Mouse (Mus musculus): ENCODE data around the gene Kremen1. TPM values are rescaled to one million over a fixed set of nuclear protein-coding genes. Genes with fewer than 3 reads are reported as not detected.

Gene Kremen1
- polyA plus RNA-seq, 1 experiment, result 9.4 TPM

DNA sequence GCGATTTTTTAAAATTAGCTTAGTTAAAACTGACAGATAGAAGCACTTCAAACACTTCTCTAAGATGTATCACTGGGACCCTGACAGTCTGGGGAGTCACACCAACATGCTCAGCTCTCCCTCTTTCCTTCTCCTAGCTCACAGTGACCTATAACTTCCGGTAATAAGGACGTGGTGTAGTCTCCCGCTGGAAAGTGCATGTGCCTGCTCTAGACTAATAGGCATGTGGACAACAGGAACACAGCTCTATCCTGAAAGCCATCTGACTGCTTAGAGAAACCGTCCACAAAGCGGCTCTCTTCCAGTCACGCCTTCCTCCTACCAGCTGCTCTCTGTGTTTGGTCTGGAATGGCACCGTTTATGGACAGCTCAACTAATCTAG is 16.6 kb downstream of the Kremen1 start:
- H3K4me1 ChIP-seq (ENCODE audit: control insufficient read depth, insufficient read depth, insufficient read length), result no peaks in the 10 kb centered on the region
- no peak overlapping the region for H3K27ac ChIP-seq (ENCODE audit: insufficient read depth, low read length)
- DNase-seq (ENCODE audit: low read depth in 1 of 2, low spot score in 2 of 2), result no peak
- no peaks in the 10 kb centered on the region for H3K27me3 ChIP-seq (ENCODE audit: control insufficient read depth, insufficient read depth, low read length)
- no peak overlapping the region for H3K4me3 ChIP-seq (ENCODE audit: extremely low read depth, insufficient read depth, insufficient read length)
- 75% methylated on average over 8 of the region's 8 CpGs for WGBS
- H3K36me3 ChIP-seq (ENCODE audit: control insufficient read depth, insufficient read depth, low read length), result peaks cover 4% of the 10 kb centered on the region; the same call in 1 of the 2 replicates
- TF ChIP-seq POLR2A (IDR thresholded peaks at IDR 0.05; ENCODE audit: low read depth, low read length) (no peak), CTCF (IDR thresholded peaks at IDR 0.05; ENCODE audit: extremely low read depth, insufficient read depth, insufficient read length, insufficient replicate concordance) (no peak)

DNA sequence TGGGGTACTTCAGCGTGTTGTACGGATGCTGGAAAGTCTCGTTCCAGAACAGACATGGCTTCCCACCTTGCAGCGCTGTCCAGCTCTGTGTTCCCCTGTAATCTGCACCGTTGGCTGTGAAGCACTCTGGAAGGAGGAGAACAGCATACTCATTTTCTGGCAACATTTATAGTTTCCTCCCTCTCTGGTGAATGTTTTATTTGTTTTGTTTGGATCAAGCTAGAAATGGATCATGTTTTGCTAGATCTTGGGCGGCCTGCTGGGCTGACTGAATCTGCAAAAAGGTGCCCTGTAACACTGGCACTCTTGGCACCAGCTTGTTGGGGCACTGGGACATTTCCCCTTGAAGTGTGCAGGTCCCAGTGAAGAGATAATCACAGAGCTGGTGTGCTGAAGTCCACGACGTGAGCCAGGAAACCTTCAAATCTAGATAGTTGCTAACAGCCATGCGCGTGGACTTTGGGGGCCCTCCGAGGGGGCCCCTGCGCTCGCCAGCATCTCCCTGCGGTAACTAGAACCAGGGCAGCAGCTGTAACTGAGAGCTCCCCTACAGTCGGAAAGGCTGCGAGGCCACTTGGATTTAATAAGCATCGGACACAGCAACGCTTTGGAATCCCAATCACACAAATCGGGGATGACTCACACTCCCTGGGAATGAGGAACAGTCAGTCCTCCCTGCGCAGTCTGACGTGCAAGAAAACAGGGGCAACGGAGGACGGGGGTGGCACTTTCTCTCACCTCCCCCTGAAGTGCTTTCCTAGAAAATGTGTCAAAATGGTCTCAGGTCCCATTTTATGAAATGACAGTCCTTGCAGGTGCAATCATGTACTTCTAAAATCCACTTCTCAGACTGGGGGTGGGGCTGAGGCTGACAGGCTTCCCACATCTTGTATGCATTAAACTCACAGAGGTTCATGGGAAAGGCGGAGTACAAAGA is 17.3 kb downstream of the Kremen1 start:
- H3K4me3 ChIP-seq (ENCODE audit: extremely low read depth, insufficient read depth, insufficient read length), result no peak overlapping the region
- no peak for TF ChIP-seq POLR2A (IDR thresholded peaks at IDR 0.05; ENCODE audit: low read depth, low read length)
- no peak for TF ChIP-seq CTCF (IDR thresholded peaks at IDR 0.05; ENCODE audit: extremely low read depth, insufficient read depth, insufficient read length, insufficient replicate concordance)
- H3K36me3 ChIP-seq (ENCODE audit: control insufficient read depth, insufficient read depth, low read length), result peaks cover 4% of the 10 kb centered on the region; the same call in 1 of the 2 replicates
- H3K4me1 ChIP-seq (ENCODE audit: control insufficient read depth, insufficient read depth, insufficient read length), result no peaks in the 10 kb centered on the region
- H3K27me3 ChIP-seq (ENCODE audit: control insufficient read depth, insufficient read depth, low read length), result no peaks in the 10 kb centered on the region
- 80% methylated on average over 24 of the region's 24 CpGs for WGBS
- DNase-seq (ENCODE audit: low read depth in 1 of 2, low spot score in 2 of 2), result no peak
- no peak overlapping the region for H3K27ac ChIP-seq (ENCODE audit: insufficient read depth, low read length)

DNA sequence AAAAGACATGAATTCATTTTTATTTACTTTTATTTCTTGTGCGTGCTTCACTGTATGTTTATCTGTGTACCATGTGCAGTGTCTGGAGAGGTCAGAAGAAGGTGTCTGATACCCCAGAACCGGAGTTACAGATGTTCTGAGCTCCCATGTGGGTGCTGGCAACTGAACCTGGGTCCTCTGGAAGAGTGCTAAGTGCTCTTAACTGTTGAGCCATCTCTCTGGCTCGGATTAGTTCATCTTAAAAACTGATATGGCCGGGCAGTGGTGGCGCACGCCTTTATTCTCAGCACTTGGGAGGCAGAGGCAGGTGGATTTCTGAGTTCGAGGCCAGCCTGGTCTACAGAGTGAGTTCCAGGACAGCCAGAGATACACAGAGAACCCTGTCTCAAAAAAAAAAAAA is 18.1 kb downstream of the Kremen1 start:
- H3K4me3 ChIP-seq (ENCODE audit: extremely low read depth, insufficient read depth, insufficient read length), result no peak overlapping the region
- H3K4me1 ChIP-seq (ENCODE audit: control insufficient read depth, insufficient read depth, insufficient read length), result no peaks in the 10 kb centered on the region
- TF ChIP-seq POLR2A (IDR thresholded peaks at IDR 0.05; ENCODE audit: low read depth, low read length), result no peak
- no peak for TF ChIP-seq CTCF (IDR thresholded peaks at IDR 0.05; ENCODE audit: extremely low read depth, insufficient read depth, insufficient read length, insufficient replicate concordance)
- H3K27ac ChIP-seq (ENCODE audit: insufficient read depth, low read length), result no peak overlapping the region
- no peak for DNase-seq (ENCODE audit: low read depth in 1 of 2, low spot score in 2 of 2)
- no peaks in the 10 kb centered on the region for H3K27me3 ChIP-seq (ENCODE audit: control insufficient read depth, insufficient read depth, low read length)
- H3K36me3 ChIP-seq (ENCODE audit: control insufficient read depth, insufficient read depth, low read length), result peaks cover 4% of the 10 kb centered on the region; the same call in 1 of the 2 replicates
- WGBS, result 92% methylated on average over 7 of the region's 7 CpGs

DNA sequence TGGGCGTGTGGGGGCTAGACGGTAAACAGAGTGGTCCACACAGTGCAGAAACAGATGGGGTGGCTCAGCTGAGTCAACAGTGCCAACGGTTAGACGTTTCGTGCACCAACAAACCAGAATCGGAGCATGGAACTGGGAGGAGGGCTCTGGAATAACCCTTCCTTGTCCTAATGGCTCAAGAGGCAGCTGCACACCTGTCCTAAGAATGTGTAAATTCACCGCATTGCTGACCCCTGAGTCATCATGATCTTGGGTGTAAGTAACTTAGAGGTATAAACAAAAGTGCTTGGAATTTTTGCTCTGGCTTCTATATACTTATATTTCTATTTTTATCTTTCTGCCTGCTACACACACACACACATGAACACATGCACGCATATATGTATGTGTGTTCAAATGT is 19.2 kb downstream of the Kremen1 start:
- Histone ChIP-seq H3K27ac (ENCODE audit: insufficient read depth, low read length) (no peak overlapping the region), H3K27me3 (ENCODE audit: control insufficient read depth, insufficient read depth, low read length) (no peaks in the 10 kb centered on the region), H3K36me3 (ENCODE audit: control insufficient read depth, insufficient read depth, low read length) (peaks cover 4% of the 10 kb centered on the region; the same call in 1 of the 2 replicates), H3K4me3 (ENCODE audit: extremely low read depth, insufficient read depth, insufficient read length) (no peak overlapping the region), H3K4me1 (ENCODE audit: control insufficient read depth, insufficient read depth, insufficient read length) (no peaks in the 10 kb centered on the region)
- TF ChIP-seq POLR2A (IDR thresholded peaks at IDR 0.05; ENCODE audit: low read depth, low read length), result no peak
- no peak for TF ChIP-seq CTCF (IDR thresholded peaks at IDR 0.05; ENCODE audit: extremely low read depth, insufficient read depth, insufficient read length, insufficient replicate concordance)
- 95% methylated on average over 8 of the region's 8 CpGs for WGBS
- no peak for DNase-seq (ENCODE audit: low read depth in 1 of 2, low spot score in 2 of 2)

DNA sequence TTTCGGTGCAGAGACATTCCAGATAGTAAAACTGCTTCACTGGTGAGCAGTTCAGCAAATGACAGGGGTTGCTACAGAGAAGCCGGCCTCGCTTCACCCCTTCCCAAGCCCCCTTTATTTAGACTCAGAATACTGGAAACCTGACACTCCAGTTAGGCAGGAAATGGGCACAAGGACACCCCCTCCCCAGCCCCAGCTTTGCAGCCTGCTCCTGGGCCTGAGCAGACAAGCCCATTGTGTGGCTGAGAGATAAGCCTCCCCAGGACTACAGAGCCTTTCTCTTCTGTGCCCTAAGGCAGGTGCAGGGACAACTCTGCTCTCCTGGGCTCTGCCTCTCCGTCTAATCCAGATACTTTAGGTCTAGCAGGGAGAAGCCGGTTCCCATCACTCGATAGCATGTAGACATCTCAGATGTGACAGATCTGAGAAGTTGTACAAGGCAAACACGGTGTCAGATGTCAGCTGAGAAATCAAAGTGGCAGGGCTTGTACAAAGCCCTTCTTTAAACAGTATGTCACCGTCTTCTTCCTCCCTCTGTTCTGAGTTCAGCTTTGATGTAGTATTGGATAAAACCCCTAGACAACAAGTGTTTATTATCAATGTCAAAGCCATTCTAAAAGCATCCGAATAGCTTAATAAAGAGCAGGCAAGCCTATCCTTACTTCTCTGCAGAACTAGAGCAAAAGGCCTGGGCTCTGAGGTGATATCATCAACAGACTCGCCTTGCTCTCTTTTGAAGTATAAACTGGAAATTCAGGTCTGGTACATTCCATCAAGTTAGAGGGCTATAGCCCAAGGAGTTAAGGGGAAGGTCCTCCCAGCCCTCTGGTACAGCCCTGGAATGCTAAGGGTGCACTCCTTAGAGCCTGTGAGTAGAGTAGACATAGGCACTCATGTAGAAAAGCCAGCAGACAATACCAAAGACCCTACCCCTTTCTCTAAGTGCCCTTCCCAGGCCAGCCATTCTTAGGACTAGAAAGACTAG is 21.4 kb downstream of the Kremen1 start:
- no peaks in the 10 kb centered on the region for H3K27me3 ChIP-seq (ENCODE audit: control insufficient read depth, insufficient read depth, low read length)
- H3K27ac ChIP-seq (ENCODE audit: insufficient read depth, low read length), result no peak overlapping the region
- 70% methylated on average over 10 of the region's 10 CpGs for WGBS
- H3K36me3 ChIP-seq (ENCODE audit: control insufficient read depth, insufficient read depth, low read length), result peaks cover 4% of the 10 kb centered on the region; the same call in 1 of the 2 replicates
- no peaks in the 10 kb centered on the region for H3K4me1 ChIP-seq (ENCODE audit: control insufficient read depth, insufficient read depth, insufficient read length)
- no peak overlapping the region for H3K4me3 ChIP-seq (ENCODE audit: extremely low read depth, insufficient read depth, insufficient read length)
- no peak for DNase-seq (ENCODE audit: low read depth in 1 of 2, low spot score in 2 of 2)
- no peak for TF ChIP-seq POLR2A (IDR thresholded peaks at IDR 0.05; ENCODE audit: low read depth, low read length)
- no peak for TF ChIP-seq CTCF (IDR thresholded peaks at IDR 0.05; ENCODE audit: extremely low read depth, insufficient read depth, insufficient read length, insufficient replicate concordance)

DNA sequence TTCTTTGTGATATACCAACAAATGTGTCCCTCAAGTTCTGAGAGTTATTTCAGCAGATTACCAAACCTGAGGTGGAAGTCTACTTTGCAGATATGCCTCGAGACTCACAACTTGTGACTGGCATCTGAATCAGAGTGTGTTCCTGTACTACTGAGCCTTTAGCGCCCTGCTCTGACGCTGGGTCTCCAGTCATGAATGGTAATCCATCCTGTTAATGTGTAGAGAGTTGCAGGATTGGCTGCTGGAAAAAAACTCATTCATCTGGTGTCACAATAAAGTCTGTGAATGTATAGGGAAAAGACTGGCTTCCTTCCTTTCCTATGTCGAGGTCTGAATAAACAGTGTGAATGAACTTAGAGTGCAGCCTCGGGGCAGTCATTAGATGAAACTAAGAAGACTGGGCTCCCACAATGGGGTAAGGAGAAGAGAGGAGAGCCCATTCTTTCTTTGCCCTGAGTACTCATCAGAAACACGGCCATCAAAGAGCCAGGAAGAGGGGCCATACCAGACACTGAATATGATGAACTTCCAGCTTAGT is 41.4 kb downstream of the Kremen1 start:
- DNase-seq (ENCODE audit: low read depth in 1 of 2, low spot score in 2 of 2), result no peak
- H3K27me3 ChIP-seq (ENCODE audit: control insufficient read depth, insufficient read depth, low read length), result no peaks in the 10 kb centered on the region
- H3K27ac ChIP-seq (ENCODE audit: insufficient read depth, low read length), result no peak overlapping the region
- no peaks in the 10 kb centered on the region; the same call in 1 of the 2 replicates for H3K4me1 ChIP-seq (ENCODE audit: control insufficient read depth, insufficient read depth, insufficient read length)
- TF ChIP-seq CTCF (IDR thresholded peaks at IDR 0.05; ENCODE audit: extremely low read depth, insufficient read depth, insufficient read length, insufficient replicate concordance), result no peak
- no peak for TF ChIP-seq POLR2A (IDR thresholded peaks at IDR 0.05; ENCODE audit: low read depth, low read length)
- no peak overlapping the region for H3K4me3 ChIP-seq (ENCODE audit: extremely low read depth, insufficient read depth, insufficient read length)
- WGBS, result 73% methylated on average over 6 of the region's 6 CpGs
- H3K36me3 ChIP-seq (ENCODE audit: control insufficient read depth, insufficient read depth, low read length), result no peaks in the 10 kb centered on the region

All from spleen, adult 2 months (tissue).